Mouse (Mus musculus): ENCODE data around the gene Cux2.
A peak's percentile ranks its signal among the peaks of the same experiment; 100 is the strongest.

The Cux2 gene

DNA sequence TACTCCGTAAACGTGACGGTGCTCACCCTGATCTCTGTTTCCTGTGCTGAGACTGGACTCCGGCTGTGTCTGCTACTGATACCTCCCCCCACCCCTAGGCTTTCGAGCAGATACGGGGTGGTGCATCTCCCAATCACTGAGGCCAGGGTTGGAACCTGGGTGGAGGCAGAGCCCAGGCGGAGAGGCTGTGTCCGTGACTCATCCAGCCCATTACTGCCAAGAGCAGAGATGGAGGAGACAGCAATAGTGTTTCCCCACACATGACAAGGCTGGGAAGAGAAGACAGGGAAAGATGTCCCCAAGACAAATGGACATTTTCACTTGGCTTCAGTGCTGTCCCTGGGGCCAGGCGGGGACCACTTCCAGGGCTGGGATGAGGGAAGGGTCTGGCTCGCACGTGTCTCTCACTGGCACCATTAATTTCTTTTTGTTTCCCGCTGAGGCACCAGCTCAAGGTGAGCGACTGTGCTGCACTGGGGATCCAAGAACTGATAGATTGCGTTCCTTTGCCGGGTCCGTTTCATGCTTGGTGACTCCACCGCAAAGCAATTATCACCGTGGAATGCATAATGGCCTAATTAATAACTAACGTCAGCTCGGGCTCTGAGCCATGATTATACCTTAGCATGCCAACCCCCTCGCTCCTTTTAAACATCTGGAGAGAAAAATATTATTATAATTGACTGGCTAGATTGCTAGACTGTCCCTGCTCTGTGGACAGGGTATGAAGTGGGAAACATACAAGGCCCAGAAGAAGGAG, 140.5 kb downstream of the Cux2 start:
- DNase-seq, result no peak

GRCm38 (mm10) chr5:121905671-121906070, 144.2 kb downstream of the Cux2 start:
- no peak for DNase-seq

GRCm38 (mm10) chr5:121904799-121905198, 145.1 kb downstream of the Cux2 start:
- no peak for DNase-seq

DNA sequence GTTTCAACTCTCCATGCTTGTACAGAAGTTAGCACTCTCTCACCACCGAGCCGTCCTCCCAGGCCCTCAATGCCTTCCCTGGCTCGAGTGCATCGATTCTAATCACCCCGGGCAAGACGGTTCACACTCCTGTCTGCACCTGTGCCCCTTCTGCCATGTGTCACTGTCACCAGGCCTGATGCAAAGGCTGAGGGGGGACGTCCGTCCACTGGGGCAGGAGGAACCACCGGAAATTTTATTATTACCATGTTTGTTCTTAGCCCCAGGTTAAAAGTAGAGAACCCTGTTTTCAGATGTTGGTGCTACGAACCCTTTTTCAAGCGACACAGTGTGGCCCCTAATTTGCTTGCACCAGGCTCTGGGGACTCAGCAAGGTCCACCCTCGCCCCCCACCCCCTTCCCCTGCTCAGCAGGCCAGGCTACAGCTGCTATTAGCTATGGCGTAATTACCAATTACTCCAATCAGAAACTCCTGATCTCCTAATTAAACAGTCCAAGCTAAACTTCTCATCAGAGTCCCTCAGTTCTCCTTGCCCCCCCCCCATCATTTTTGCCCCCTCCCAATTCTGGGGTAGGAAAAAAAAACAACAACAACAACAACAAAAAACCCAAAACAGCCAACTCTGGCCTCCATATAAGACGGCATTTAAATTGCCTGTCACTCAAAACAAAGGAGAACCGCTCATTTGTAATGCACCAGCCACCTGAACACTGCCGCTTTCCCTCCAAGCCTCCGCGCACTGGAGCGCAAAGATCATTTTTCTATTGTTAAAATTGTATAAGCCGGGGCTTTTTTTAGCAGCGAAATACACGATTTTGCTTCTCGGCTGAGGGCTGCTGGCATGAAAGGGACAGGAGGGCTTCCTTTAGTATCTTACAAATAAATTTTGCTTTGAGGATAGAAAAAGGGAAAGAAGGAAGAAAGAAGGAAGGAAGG, 146.8 kb downstream of the Cux2 start:
- DNase-seq, result no peak

DNA sequence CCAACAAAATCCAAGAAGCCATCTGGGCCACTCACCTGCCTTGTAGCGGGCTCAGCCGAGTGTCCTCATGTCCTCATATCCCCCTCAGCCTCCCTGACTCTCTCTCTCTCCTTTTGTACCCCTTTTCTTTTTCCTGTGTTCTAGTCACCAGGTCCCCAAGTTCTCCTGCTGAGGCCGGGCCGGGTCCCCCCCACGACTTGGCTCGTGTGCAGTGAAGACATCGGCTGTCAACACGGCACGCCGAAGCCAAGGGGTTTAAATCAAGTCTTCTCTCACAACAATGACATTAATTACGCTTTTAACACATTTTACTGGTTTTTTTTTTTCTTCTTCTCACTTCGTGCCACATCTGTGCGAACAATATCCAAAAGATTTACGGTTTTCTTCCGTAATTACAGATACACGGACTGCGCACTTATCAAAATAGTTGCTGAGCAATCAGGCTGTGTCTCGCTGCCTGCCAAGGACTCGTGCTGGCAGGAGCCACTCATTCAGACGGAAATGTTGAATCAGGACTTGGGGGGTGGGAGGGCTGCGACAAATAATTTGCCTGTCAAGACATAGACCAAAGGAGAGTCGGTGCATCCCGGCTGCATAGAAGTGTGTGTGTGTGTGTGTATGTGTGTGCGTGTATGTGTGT, 154.7 kb downstream of the Cux2 start:
- no peak for DNase-seq

DNA sequence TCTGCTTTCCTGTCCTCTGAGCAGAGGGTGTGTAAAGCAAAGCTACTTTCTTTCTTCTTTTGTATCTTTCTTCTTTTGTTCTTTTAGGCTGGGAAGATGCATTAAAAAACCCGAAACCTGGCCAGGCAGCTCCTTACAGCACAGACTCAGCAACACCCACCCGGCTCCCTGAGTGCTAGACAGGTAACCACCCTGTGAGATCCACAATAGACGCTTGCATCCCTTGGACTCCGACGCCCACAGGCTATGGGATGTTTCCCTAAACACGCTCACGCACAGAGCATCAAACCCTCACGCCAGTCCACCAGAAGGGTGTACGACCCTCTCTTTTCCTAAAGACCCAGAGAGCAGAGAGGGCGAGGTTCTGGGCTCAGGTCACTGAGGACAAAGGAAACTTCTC, 155.3 kb downstream of the Cux2 start:
- DNase-seq, result no peak

GRCm38 (mm10) chr5:121893581-121893980, 156.3 kb downstream of the Cux2 start:
- DNase-seq, result no peak

DNA sequence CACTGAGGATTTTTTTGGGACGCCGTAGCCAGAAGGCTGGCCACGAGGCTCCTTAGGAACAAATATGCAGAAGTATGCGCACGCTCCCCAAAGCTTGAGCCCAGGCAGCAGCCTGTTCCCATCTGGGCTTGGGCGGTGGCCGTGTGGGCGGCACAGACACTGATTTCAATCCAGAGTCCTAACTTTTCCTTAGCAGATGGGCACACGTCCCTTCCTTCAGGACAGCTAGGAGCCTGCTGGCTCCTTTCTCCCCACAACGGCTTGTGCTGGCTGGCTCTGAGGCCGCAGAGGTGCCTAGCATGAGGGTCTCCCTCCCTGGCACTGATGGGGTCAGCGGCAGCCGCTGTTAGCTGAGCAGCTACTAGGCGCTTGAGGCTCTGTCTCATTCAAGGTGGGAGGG, 157.6 kb downstream of the Cux2 start:
- no peak for DNase-seq

- DNase-seq, result no peak
Measured at GRCm38 (mm10) chr5:121890925-121891324, 159.0 kb downstream of the Cux2 start.

DNA sequence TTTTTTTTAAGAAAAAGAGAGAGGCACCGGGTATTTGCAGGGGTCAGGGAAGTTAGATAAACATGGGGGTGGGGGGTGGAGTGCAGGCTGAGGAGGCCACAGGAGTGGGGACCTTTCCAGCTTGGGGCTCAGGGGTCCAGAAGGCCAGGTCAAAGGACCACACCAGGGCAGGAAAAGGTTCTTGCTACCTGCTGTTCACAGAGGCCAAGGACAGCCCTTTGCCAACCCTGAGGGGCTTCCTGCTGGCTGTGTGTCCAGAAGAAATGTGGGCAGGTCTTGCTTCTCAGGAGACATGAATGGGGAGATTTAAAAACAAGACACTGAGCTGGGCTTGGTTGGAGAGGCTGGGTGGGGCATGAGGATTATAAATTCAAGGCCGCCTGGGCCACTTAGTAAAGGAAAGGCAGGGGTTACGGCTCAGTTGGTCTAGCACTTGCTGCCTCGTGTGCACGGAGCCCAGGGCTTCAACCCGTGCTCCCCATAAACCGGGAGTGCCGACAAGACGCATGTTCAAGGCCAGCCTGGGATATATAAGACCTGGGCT, 160.0 kb downstream of the Cux2 start:
- DNase-seq, result no peak

- DNase-seq, result no peak
Measured at GRCm38 (mm10) chr5:121889375-121889774, 160.5 kb downstream of the Cux2 start.

- no peak for DNase-seq
Measured at GRCm38 (mm10) chr5:121883356-121883755, 166.5 kb downstream of the Cux2 start.

DNA sequence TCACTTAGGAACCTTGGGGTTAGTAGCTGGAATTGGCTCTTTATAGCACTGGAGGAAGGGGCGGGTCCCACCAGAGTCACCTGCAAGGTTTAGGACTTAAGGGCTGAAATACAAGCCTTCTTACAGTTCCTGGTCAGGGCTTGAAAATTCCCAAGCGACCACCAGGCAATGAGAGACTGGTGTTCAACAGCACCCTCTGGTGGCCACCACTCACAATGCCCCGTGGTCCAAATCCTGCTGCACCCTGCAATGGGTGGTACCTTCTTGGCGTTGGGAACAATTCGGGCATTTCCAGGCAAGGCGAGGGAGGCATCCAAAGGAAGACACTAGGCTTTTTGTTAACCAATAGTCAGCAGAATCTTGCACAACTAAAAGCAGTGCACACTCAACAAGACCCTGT, 170.7 kb downstream of the Cux2 start:
- DNase-seq, result peak in 1 of 2 experiments; percentile 60

DNA sequence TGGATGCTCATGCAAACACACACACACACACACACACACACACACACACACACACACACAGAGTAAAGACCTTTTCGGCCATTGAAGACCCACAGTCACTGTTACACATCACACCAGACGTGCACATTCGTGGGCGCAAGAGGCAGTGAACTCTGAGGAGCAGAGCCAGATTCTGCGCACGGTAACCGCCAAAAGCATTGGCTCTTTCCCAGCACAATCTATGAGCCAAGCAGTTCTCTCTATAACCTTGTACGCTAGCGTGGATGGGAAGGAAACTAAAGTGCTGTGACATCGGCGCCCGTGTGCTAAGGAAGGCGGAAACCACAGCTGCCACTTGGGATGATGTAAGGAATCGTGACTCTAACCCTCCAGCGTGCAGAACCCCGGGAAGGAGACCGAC, 171.2 kb downstream of the Cux2 start:
- no peak for DNase-seq

- DNase-seq, result no peak
Measured at GRCm38 (mm10) chr5:121876901-121877300, 173.0 kb downstream of the Cux2 start.

- no peak for DNase-seq
Measured at GRCm38 (mm10) chr5:121875041-121875440, 174.9 kb downstream of the Cux2 start.

DNA sequence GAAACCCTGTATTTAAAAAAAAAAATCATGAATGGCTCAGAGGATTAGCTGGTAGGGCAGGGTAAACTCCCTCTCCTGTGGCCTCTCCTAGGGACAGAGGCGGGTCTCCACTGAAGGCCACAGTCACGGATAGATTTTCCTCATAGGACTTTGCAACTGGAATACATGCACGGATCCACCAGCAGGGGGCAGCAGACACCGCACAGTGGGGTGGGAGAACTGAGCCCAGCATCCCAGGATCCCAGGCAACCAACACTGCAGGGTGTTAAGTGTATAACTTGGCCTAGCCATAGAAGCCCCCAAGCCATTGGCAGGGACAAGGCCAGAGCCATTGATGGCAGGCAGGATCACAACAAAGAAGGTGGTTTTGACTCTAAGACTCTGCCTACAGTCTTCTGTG, 177.7 kb downstream of the Cux2 start:
- DNase-seq, result peak; percentile 78 to 88

GRCm38 (mm10) chr5:121871515-121872030, 178.3 kb downstream of the Cux2 start:
- peak; percentile 57 to 76 for DNase-seq

DNA sequence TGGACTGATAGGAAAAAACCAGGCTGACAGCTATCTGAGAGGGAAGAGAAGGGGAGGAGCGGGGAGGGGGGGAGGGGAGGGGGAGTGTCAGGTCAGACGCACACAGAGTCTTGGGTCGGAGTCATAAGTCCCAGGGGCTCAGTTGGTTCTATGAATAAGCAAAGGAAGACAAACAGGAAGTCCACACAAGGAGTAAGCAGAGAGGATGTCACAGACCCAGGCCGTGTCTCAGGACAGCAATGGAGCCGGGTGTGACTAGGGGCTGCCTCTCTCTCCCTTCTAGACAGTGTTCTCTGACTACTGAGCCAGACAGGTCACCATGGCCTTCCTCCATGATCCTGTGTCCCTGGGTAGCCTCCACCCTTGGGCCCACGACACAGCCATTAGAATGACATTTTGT, 179.1 kb downstream of the Cux2 start:
- no peak for DNase-seq

GRCm38 (mm10) chr5:121867963-121868362, 181.9 kb downstream of the Cux2 start:
- DNase-seq, result no peak

GRCm38 (mm10) chr5:121864330-121864729, 185.6 kb downstream of the Cux2 start:
- DNase-seq, result no peak

GRCm38 (mm10) chr5:121861964-121862363, 187.9 kb downstream of the Cux2 start:
- no peak for DNase-seq

GRCm38 (mm10) chr5:121858427-121858826, 191.5 kb downstream of the Cux2 start:
- no peak for DNase-seq

Data from lung, postnatal 4 days (tissue).